Mouse (Mus musculus) midbrain, embryonic 12.5 days (tissue): ENCODE measurements around the gene Ip6k1. TPM values are rescaled to one million over a fixed set of nuclear protein-coding genes. Genes with fewer than 3 reads are reported as not detected.
A peak's percentile ranks its signal among the peaks of the same experiment; 100 is the strongest.

Experiments
- ATAC-seq: fragments of 200-750 bp; cut with Nextera tagmentation; 2 replicates; pipeline ENCODE4 v1.8.0; 2017; ENCODE audit warnings: low read depth, moderate TSS enrichment, moderate library complexity; ENCODE audit not compliant: low FRiP score
- H3K27ac ChIP-seq: fragments of 300-500 bp; sonication (generic); replicated peaks from 2 replicates; pipeline ENCODE4 v1.5.1; 2016; ENCODE audit warnings: mild to moderate bottlenecking
- H3K27me3 ChIP-seq: fragments of 300-500 bp; sonication (generic); 2 replicates; pipeline ENCODE4 v1.6.1; 2016; ENCODE audit warnings: mild to moderate bottlenecking
- H3K36me3 ChIP-seq: fragments of 300-500 bp; sonication (generic); 2 replicates; pipeline ENCODE4 v1.6.1; 2016
- H3K4me1 ChIP-seq: fragments of 300-500 bp; sonication (generic); 2 replicates; pipeline ENCODE4 v1.6.1; 2016
- H3K4me2 ChIP-seq: fragments of 300-500 bp; sonication (generic); replicated peaks from 2 replicates; pipeline ENCODE4 v1.6.1; 2016; ENCODE audit warnings: mild to moderate bottlenecking, moderate library complexity
- H3K4me3 ChIP-seq: fragments of 300-500 bp; sonication (generic); 2 replicates; pipeline ENCODE4 v1.5.1; 2016; ENCODE audit warnings: mild to moderate bottlenecking
- H3K9ac ChIP-seq: fragments of 300-500 bp; sonication (generic); replicated peaks from 2 replicates; pipeline ENCODE4 v1.6.1; 2016; ENCODE audit warnings: mild to moderate bottlenecking, moderate library complexity
- H3K9me3 ChIP-seq: fragments of 300-500 bp; sonication (generic); 2 replicates; pipeline ENCODE4 v1.6.1; 2016; ENCODE audit warnings: mild to moderate bottlenecking
- WGBS: fragments of 180-500 bp; shearing (Covaris S2); methylation state at CpG from one replicate; pipeline ENCODE4 v1.1.7; 2016; 5-methylcytosine and 5-hydroxymethylcytosine counted together
- polyA plus RNA-seq: library from polyadenylated mRNA; unstranded; fragments of >200 nt; fragmentation: Nextera tagmentation; extraction: Ambion mirVana; gene quantifications from 2 replicates; pipeline ENCODE4 v1.2.1, GENCODE M21; 2016

Gene Ip6k1
- 94.2 and 100 TPM in 2 replicates for polyA plus RNA-seq

GRCm38 (mm10) chr9:108001922-108002770, at the start of gene Ip6k1:
Gene Ip6k1 (plus strand): TSS chr9:108002501.
- Histone ChIP-seq H3K27me3 (no peaks in the 10 kb centered on the region; the same call in 1 of the 2 replicates), H3K4me3 (peak within 1 kb of the TSS; percentile 96), H3K27ac (peak within 1 kb of the TSS; percentile 92), H3K4me2 (peak within 1 kb of the TSS; percentile 86), H3K36me3 (no peaks in the 10 kb centered on the region), H3K4me1 (peaks cover 28% of the 10 kb centered on the region), H3K9me3 (no peaks in the 10 kb centered on the region), H3K9ac (peak within 1 kb of the TSS; percentile 94)
- ATAC-seq = peak; percentile 99
- WGBS = under 1% methylated on average over 51 of the region's 51 CpGs

DNA sequence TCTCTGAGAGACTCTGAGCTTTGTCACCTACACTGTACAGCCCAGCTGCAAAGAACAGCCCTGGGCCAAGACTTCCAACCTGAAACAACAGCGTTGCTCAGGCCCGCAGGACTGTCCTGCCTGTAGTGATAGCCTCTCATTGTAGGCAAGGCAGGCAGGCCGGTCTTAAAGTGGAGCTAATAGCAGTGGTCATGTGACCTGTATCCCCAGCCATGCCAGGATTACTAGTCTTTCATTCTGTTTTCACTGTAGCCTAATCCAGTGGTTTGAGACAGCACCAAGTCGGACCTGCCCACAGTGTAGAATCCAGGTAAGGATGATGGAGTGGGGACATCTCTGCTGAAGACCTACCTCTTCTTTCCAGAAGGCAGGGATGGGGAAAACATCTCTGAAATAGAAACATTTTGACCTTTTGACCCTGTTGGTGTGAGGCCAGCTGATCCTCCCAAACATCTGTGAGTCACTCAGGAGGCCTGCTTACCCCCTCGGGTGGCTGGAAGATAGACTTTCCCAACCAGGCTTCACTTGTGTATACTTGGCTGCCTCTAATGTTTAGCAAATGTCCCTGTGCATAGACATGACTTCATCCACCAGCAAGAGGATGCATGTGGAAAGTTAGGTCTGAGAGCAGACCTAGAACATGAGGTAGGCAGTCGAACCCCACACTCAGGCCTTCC, 46.5 kb upstream of the Ip6k1 start:
- Histone ChIP-seq H3K4me3 (no peak overlapping the region), H3K4me2 (no peak overlapping the region), H3K27ac (no peak overlapping the region), H3K4me1 (peaks cover 11% of the 10 kb centered on the region), H3K9ac (no peak overlapping the region), H3K36me3 (peaks cover 35% of the 10 kb centered on the region), H3K9me3 (no peaks in the 10 kb centered on the region), H3K27me3 (no peaks in the 10 kb centered on the region)
- ATAC-seq = no peak
- 82% methylated on average over 6 of the region's 6 CpGs for whole genome bisulfite sequencing

- Histone ChIP-seq H3K4me1 (peaks cover 10% of the 10 kb centered on the region), H3K9ac (no peak overlapping the region), H3K4me3 (no peak overlapping the region), H3K27ac (no peak overlapping the region), H3K36me3 (peaks cover 44% of the 10 kb centered on the region), H3K9me3 (no peaks in the 10 kb centered on the region), H3K27me3 (no peaks in the 10 kb centered on the region), H3K4me2 (no peak overlapping the region)
- no peak for ATAC-seq
- WGBS = 22% methylated on average over 6 of the region's 6 CpGs
These were observed 45.2 kb upstream of the Ip6k1 start for GRCm38 (mm10) chr9:107957141-107957540.

GRCm38 (mm10) chr9:107959896-107960295, 42.4 kb upstream of the Ip6k1 start:
- H3K4me3 ChIP-seq = no peak overlapping the region
- H3K9me3 ChIP-seq = no peaks in the 10 kb centered on the region
- H3K27me3 ChIP-seq = no peaks in the 10 kb centered on the region
- H3K4me2 ChIP-seq = no peak overlapping the region
- 70% methylated on average over 6 of the region's 6 CpGs for WGBS
- peaks cover 10% of the 10 kb centered on the region for H3K4me1 ChIP-seq
- ATAC-seq = no peak
- H3K36me3 ChIP-seq = peaks cover 47% of the 10 kb centered on the region
- no peak overlapping the region for H3K9ac ChIP-seq
- no peak overlapping the region; the same call in 1 of the 2 replicates for H3K27ac ChIP-seq

DNA sequence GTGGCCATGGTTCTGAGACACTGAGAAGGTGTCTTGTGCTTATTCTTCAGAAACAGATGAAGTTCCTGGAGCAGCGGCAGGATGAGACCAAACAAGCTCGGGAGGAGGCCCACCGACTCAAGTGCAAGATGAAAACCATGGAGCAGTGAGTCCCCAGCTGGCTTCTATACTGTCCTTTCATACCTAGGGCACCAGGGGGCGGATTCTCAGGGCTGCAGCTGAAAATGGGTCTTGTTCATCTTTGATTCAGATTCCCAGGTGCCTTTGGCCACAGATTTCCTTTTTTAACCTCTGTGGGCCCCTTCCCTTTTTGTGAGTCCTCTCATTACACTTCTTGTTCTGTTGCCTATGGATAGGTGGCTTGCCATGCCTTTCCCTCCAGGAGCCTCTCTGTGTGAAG, 41.4 kb upstream of the Ip6k1 start:
- H3K4me2 ChIP-seq = no peak overlapping the region
- H3K9ac ChIP-seq = no peak overlapping the region
- 80% methylated on average over 4 of the region's 4 CpGs for WGBS
- no peaks in the 10 kb centered on the region for H3K27me3 ChIP-seq
- H3K4me3 ChIP-seq = no peak overlapping the region
- H3K9me3 ChIP-seq = no peaks in the 10 kb centered on the region
- H3K27ac ChIP-seq = peak overlapping the region; percentile 65
- ATAC-seq = no peak
- peaks cover 53% of the 10 kb centered on the region for H3K36me3 ChIP-seq
- peaks cover 10% of the 10 kb centered on the region for H3K4me1 ChIP-seq

DNA sequence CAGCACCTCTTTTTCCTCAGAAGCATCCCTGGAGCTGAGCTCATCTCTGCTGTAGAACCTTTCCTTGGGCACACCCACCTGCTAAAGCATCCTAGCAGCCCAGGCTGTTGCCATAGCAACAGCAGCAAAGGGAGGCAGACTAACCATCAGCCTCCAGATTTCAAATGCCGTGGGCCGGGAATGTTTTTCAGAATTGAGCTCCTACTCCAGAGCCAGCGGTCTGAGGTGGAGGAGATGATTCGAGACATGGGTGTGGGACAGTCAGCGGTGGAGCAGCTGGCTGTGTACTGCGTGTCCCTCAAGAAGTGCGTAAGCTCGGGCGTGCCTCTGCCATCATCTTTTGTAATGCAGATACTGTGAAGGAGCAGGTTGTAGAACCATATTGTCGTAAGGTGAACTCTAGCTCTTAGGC, 40.9 kb upstream of the Ip6k1 start:
- H3K9ac ChIP-seq = no peak overlapping the region; the same call in 1 of the 2 replicates
- 72% methylated on average over 10 of the region's 10 CpGs for WGBS
- H3K4me1 ChIP-seq = peaks cover 10% of the 10 kb centered on the region
- H3K27ac ChIP-seq = peak overlapping the region; percentile 65
- H3K4me3 ChIP-seq = no peak overlapping the region
- H3K4me2 ChIP-seq = no peak overlapping the region
- ATAC-seq = no peak
- peaks cover 55% of the 10 kb centered on the region for H3K36me3 ChIP-seq
- no peaks in the 10 kb centered on the region for H3K9me3 ChIP-seq
- no peaks in the 10 kb centered on the region for H3K27me3 ChIP-seq

- Histone ChIP-seq H3K4me3 (no peak overlapping the region), H3K9me3 (no peaks in the 10 kb centered on the region), H3K4me2 (no peak overlapping the region), H3K9ac (no peak overlapping the region; the same call in 1 of the 2 replicates), H3K27me3 (no peaks in the 10 kb centered on the region), H3K27ac (peak overlapping the region; percentile 65), H3K36me3 (peaks cover 54% of the 10 kb centered on the region), H3K4me1 (peaks cover 10% of the 10 kb centered on the region)
- peak; percentile 54; the same call in 1 of the 2 replicates for ATAC-seq
- 52% methylated on average over 5 of the region's 5 CpGs for WGBS
These were observed 40.4 kb upstream of the Ip6k1 start for GRCm38 (mm10) chr9:107961881-107962280.

DNA sequence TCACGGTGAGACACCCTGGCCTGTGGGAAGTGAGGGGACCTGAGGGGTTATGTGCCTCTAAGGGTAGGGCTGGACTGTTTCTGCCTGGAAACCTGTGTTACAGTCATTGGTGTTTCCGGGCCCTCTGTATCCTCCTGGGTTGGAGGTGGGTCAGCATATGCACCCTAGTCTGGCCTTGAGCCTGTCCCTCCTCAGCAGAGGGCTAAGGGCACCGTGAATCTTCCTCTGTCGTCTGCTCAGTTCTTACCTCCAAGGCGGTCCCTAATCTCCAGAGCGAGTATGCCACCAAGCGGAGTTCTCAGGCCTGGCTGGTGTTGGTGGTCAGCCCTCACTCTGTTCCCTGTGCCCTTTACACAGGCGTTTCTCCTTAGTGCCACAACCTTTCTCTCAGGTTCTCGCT, 39.4 kb upstream of the Ip6k1 start:
- Histone ChIP-seq H3K9me3 (no peaks in the 10 kb centered on the region), H3K27me3 (no peaks in the 10 kb centered on the region), H3K4me2 (no peak overlapping the region), H3K9ac (no peak overlapping the region), H3K4me3 (no peak overlapping the region), H3K36me3 (peaks cover 48% of the 10 kb centered on the region), H3K4me1 (peaks cover 10% of the 10 kb centered on the region), H3K27ac (no peak overlapping the region)
- WGBS = 94% methylated on average over 9 of the region's 9 CpGs
- no peak for ATAC-seq

DNA sequence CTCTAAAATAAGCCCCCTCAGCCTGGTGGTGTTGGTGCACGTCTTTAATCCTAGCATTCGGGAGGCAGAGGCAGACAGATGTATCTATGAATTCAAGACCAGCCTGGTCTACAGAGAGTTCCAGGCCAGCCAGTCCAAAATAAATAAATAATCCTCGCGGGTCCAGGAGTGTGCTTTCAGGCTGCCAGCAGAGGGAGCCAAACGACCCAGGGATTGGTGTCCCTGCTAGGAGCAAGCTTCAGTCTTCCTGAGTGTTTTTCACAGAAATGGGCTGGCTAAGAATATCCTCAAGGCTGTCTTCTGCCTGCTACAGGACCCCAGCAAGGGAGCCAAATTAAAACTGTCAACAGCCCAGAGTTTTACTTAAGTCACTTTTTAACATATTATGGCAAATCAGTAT, 38.6 kb upstream of the Ip6k1 start:
- no peaks in the 10 kb centered on the region for H3K27me3 ChIP-seq
- no peak overlapping the region for H3K4me3 ChIP-seq
- WGBS = 28% methylated on average over 5 of the region's 5 CpGs
- no peak overlapping the region for H3K9ac ChIP-seq
- H3K36me3 ChIP-seq = peaks cover 46% of the 10 kb centered on the region
- no peak overlapping the region for H3K4me2 ChIP-seq
- peaks cover 10% of the 10 kb centered on the region for H3K4me1 ChIP-seq
- no peaks in the 10 kb centered on the region for H3K9me3 ChIP-seq
- H3K27ac ChIP-seq = no peak overlapping the region
- no peak for ATAC-seq

GRCm38 (mm10) chr9:107964681-107965080, 37.6 kb upstream of the Ip6k1 start:
- Histone ChIP-seq H3K36me3 (peaks cover 46% of the 10 kb centered on the region), H3K4me2 (no peak overlapping the region), H3K4me1 (peaks cover 10% of the 10 kb centered on the region), H3K27ac (no peak overlapping the region), H3K9me3 (no peaks in the 10 kb centered on the region), H3K4me3 (no peak overlapping the region), H3K27me3 (no peaks in the 10 kb centered on the region), H3K9ac (no peak overlapping the region)
- 94% methylated on average over 9 of the region's 9 CpGs for WGBS
- ATAC-seq = no peak

DNA sequence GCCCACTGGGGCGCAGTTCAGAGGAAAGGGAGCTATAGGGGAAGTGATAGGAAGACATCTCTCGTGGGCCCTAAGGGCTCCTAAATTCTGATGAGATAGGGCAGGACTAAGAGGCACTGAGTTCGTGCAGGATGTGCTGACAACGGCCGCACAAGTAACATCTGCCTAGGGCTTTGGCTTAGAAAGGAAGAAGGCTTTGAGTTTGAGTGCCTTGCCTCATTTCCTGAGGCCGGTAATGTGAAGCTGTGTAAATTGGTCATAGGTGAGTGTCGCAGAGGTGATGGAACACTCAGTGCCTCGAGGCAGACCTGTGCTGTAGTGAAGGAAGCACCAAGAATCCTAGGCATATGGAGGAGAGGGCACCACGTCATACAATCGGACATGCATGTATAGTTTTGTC, 35.6 kb upstream of the Ip6k1 start:
- WGBS = 94% methylated on average over 10 of the region's 10 CpGs
- no peak overlapping the region for H3K4me2 ChIP-seq
- H3K36me3 ChIP-seq = peaks cover 46% of the 10 kb centered on the region
- peaks cover under 1% of the 10 kb centered on the region; the same call in 1 of the 2 replicates for H3K4me1 ChIP-seq
- H3K9me3 ChIP-seq = no peaks in the 10 kb centered on the region
- H3K27ac ChIP-seq = no peak overlapping the region
- no peak overlapping the region for H3K9ac ChIP-seq
- ATAC-seq = no peak
- H3K27me3 ChIP-seq = no peaks in the 10 kb centered on the region
- no peak overlapping the region for H3K4me3 ChIP-seq

DNA sequence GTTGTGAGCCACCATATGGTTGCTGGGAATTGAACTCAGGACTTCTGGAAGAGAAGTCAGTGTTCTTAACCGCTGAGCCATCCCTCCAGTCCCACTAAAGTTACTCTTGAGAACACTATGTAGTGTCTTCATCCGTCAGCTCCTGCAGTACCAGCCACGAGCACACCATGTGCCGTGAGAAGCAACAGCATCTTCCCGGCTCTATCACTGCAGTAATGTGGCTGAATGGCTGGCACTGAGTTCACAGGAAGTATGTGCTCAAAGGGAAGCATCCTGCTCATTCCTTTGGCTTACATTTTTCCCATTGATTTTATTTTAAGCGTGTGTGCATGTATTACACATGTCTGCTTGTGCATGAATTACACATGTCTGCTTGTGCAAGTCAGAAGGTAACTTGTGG, 34.9 kb upstream of the Ip6k1 start:
- Histone ChIP-seq H3K4me1 (no peaks in the 10 kb centered on the region), H3K4me2 (no peak overlapping the region), H3K36me3 (peaks cover 51% of the 10 kb centered on the region), H3K9me3 (no peaks in the 10 kb centered on the region), H3K27me3 (no peaks in the 10 kb centered on the region), H3K4me3 (no peak overlapping the region), H3K27ac (no peak overlapping the region), H3K9ac (no peak overlapping the region)
- ATAC-seq = no peak
- WGBS = 88% methylated on average over 6 of the region's 6 CpGs
